Mouse (Mus musculus) midbrain, embryonic 15.5 days (tissue): ENCODE results near the gene Ankrd27. TPM values are rescaled to one million over a fixed set of nuclear protein-coding genes. Genes with fewer than 3 reads are reported as not detected.
A peak's percentile ranks its signal among the peaks of the same experiment; 100 is the strongest.

Source experiments
- ATAC-seq: fragments of 200-750 bp; cut with Nextera tagmentation; replicated peaks from 2 replicates; pipeline ENCODE4 v1.8.0; 2017; ENCODE audit warnings: moderate TSS enrichment
- H3K27ac ChIP-seq: fragments of 300-500 bp; sonication (generic); 2 replicates; pipeline ENCODE4 v1.5.1; 2015; ENCODE audit warnings: mild to moderate bottlenecking, inconsistent platforms
- H3K27me3 ChIP-seq: fragments of 300-500 bp; sonication (generic); replicated peaks from 2 replicates; pipeline ENCODE4 v1.6.1; 2015; ENCODE audit warnings: inconsistent platforms
- H3K36me3 ChIP-seq: fragments of 300-500 bp; sonication (generic); replicated peaks from 2 replicates; pipeline ENCODE4 v1.6.1; 2015; ENCODE audit warnings: inconsistent platforms
- H3K4me1 ChIP-seq: fragments of 300-500 bp; sonication (generic); 2 replicates; pipeline ENCODE4 v1.6.1; 2015; ENCODE audit warnings: inconsistent platforms
- H3K4me2 ChIP-seq: fragments of 300-500 bp; sonication (generic); 2 replicates; pipeline ENCODE4 v1.6.1; 2015; ENCODE audit warnings: inconsistent platforms, mild to moderate bottlenecking, moderate library complexity
- H3K4me3 ChIP-seq: fragments of 300-500 bp; sonication (generic); 2 replicates; pipeline ENCODE4 v1.5.1; 2015; ENCODE audit warnings: mild to moderate bottlenecking, inconsistent platforms
- H3K9ac ChIP-seq: fragments of 300-500 bp; sonication (generic); 2 replicates; pipeline ENCODE4 v1.6.1; 2015; ENCODE audit warnings: mild to moderate bottlenecking, inconsistent platforms
- H3K9me3 ChIP-seq: fragments of 300-500 bp; sonication (generic); 2 replicates; pipeline ENCODE4 v1.6.1; 2016; ENCODE audit warnings: inconsistent platforms
- WGBS: fragments of 180-500 bp; shearing (Covaris S2); methylation state at CpG from one replicate; pipeline ENCODE4 v1.1.7; 2015; ENCODE audit warnings: mixed read lengths; 5-methylcytosine and 5-hydroxymethylcytosine counted together
- polyA plus RNA-seq: library from polyadenylated mRNA; unstranded; fragments of >200 nt; fragmentation: Nextera tagmentation; extraction: Ambion mirVana; gene quantifications from 2 replicates; pipeline ENCODE4 v1.2.1, GENCODE M21; 2015

Gene Ankrd27
- polyA plus RNA-seq, 1 experiment from 2014 or later = 19.0 TPM

- peaks cover 31% of the 10 kb centered on the region for H3K27me3 ChIP-seq
- H3K4me1 ChIP-seq = peaks cover 27% of the 10 kb centered on the region
- H3K4me3 ChIP-seq = peak overlapping the region; percentile 65
- peak overlapping the region; percentile 99 for H3K4me2 ChIP-seq
- 19% methylated on average over 15 of the region's 15 CpGs for WGBS
- no peaks in the 10 kb centered on the region for H3K36me3 ChIP-seq
- H3K9me3 ChIP-seq = no peaks in the 10 kb centered on the region
- H3K27ac ChIP-seq = no peak overlapping the region
- H3K9ac ChIP-seq = peak overlapping the region; percentile 52
- ATAC-seq = no peak
Measured at GRCm38 (mm10) chr7:35586906-35587445, 932 bp downstream of the Ankrd27 start.

GRCm38 (mm10) chr7:35587728-35588127 is 1.7 kb downstream of the Ankrd27 start:
- H3K4me1 ChIP-seq = peaks cover 27% of the 10 kb centered on the region
- no peak overlapping the region for H3K4me3 ChIP-seq
- peaks cover 25% of the 10 kb centered on the region for H3K27me3 ChIP-seq
- no peak overlapping the region for H3K4me2 ChIP-seq
- H3K27ac ChIP-seq = no peak overlapping the region
- 85% methylated on average over 5 of the region's 5 CpGs for WGBS
- no peak for ATAC-seq
- no peak overlapping the region for H3K9ac ChIP-seq
- H3K36me3 ChIP-seq = peaks cover 4% of the 10 kb centered on the region; the same call in 1 of the 2 replicates
- H3K9me3 ChIP-seq = no peaks in the 10 kb centered on the region

GRCm38 (mm10) chr7:35588680-35589428 is 2.8 kb downstream of the Ankrd27 start:
- ATAC-seq = no peak
- Histone ChIP-seq H3K4me1 (peaks cover 27% of the 10 kb centered on the region), H3K9ac (no peak overlapping the region), H3K4me2 (no peak overlapping the region), H3K36me3 (peaks cover 10% of the 10 kb centered on the region), H3K27me3 (peaks cover 14% of the 10 kb centered on the region), H3K4me3 (no peak overlapping the region), H3K27ac (no peak overlapping the region), H3K9me3 (no peaks in the 10 kb centered on the region)
- WGBS = 93% methylated on average over 9 of the region's 9 CpGs

- ATAC-seq = no peak
- Histone ChIP-seq H3K9me3 (no peaks in the 10 kb centered on the region), H3K4me2 (no peak overlapping the region), H3K9ac (no peak overlapping the region), H3K36me3 (peaks cover 10% of the 10 kb centered on the region), H3K27ac (no peak overlapping the region), H3K27me3 (peaks cover 8% of the 10 kb centered on the region), H3K4me3 (no peak overlapping the region), H3K4me1 (peaks cover 21% of the 10 kb centered on the region)
- WGBS = 80% methylated on average over 7 of the region's 7 CpGs
Measured at GRCm38 (mm10) chr7:35589485-35589884, 3.4 kb downstream of the Ankrd27 start.

- Histone ChIP-seq H3K27me3 (no peaks in the 10 kb centered on the region), H3K36me3 (peaks cover 10% of the 10 kb centered on the region), H3K4me2 (no peak overlapping the region), H3K4me3 (no peak overlapping the region), H3K9ac (no peak overlapping the region), H3K4me1 (peaks cover 11% of the 10 kb centered on the region), H3K27ac (no peak overlapping the region), H3K9me3 (no peaks in the 10 kb centered on the region)
- ATAC-seq = no peak
- WGBS = 92% methylated on average over 10 of the region's 10 CpGs
Measured at GRCm38 (mm10) chr7:35590731-35591191, 4.7 kb downstream of the Ankrd27 start.

GRCm38 (mm10) chr7:35594311-35594710 is 8.3 kb downstream of the Ankrd27 start:
- 88% methylated on average over 5 of the region's 5 CpGs for WGBS

GRCm38 (mm10) chr7:35599492-35599891 is 13.4 kb downstream of the Ankrd27 start:
- Histone ChIP-seq H3K9me3 (no peaks in the 10 kb centered on the region), H3K4me2 (no peak overlapping the region), H3K9ac (no peak overlapping the region), H3K4me1 (no peaks in the 10 kb centered on the region), H3K27ac (no peak overlapping the region), H3K27me3 (no peaks in the 10 kb centered on the region), H3K36me3 (peaks cover 11% of the 10 kb centered on the region; the same call in 1 of the 2 replicates), H3K4me3 (no peak overlapping the region)
- 94% methylated on average over 9 of the region's 9 CpGs for WGBS
- no peak for ATAC-seq

More at GRCm38 (mm10) chr7:35594311-35594710, 8.3 kb downstream of the Ankrd27 start:
- no peak for ATAC-seq
- H3K36me3 ChIP-seq = peaks cover 10% of the 10 kb centered on the region
- H3K4me2 ChIP-seq = no peak overlapping the region
- H3K9me3 ChIP-seq = no peaks in the 10 kb centered on the region
- H3K9ac ChIP-seq = no peak overlapping the region
- H3K4me3 ChIP-seq = no peak overlapping the region
- no peaks in the 10 kb centered on the region for H3K4me1 ChIP-seq
- no peaks in the 10 kb centered on the region for H3K27me3 ChIP-seq
- no peak overlapping the region for H3K27ac ChIP-seq

GRCm38 (mm10) chr7:35600031-35600430 is 14.0 kb downstream of the Ankrd27 start:
- no peak overlapping the region for H3K9ac ChIP-seq
- no peaks in the 10 kb centered on the region for H3K9me3 ChIP-seq
- H3K4me3 ChIP-seq = no peak overlapping the region
- 89% methylated on average over 10 of the region's 10 CpGs for WGBS
- peaks cover 11% of the 10 kb centered on the region; the same call in 1 of the 2 replicates for H3K36me3 ChIP-seq
- no peaks in the 10 kb centered on the region for H3K4me1 ChIP-seq
- ATAC-seq = no peak
- H3K4me2 ChIP-seq = no peak overlapping the region
- no peaks in the 10 kb centered on the region for H3K27me3 ChIP-seq
- no peak overlapping the region for H3K27ac ChIP-seq

- Histone ChIP-seq H3K27me3 (no peaks in the 10 kb centered on the region), H3K9me3 (no peaks in the 10 kb centered on the region), H3K4me2 (no peak overlapping the region), H3K36me3 (peaks cover 11% of the 10 kb centered on the region; the same call in 1 of the 2 replicates), H3K4me1 (no peaks in the 10 kb centered on the region), H3K9ac (no peak overlapping the region), H3K27ac (no peak overlapping the region), H3K4me3 (no peak overlapping the region)
- WGBS = 95% methylated on average over 6 of the region's 6 CpGs
- no peak for ATAC-seq
Measured at GRCm38 (mm10) chr7:35601106-35601505, 15.1 kb downstream of the Ankrd27 start.

- no peaks in the 10 kb centered on the region for H3K9me3 ChIP-seq
- 97% methylated on average over 5 of the region's 5 CpGs for WGBS
- H3K27me3 ChIP-seq = no peaks in the 10 kb centered on the region
- peaks cover 16% of the 10 kb centered on the region; the same call in 1 of the 2 replicates for H3K36me3 ChIP-seq
- no peak overlapping the region for H3K9ac ChIP-seq
- H3K4me2 ChIP-seq = no peak overlapping the region
- ATAC-seq = no peak
- H3K27ac ChIP-seq = no peak overlapping the region
- H3K4me3 ChIP-seq = no peak overlapping the region
- no peaks in the 10 kb centered on the region for H3K4me1 ChIP-seq
Measured at GRCm38 (mm10) chr7:35602766-35603165, 16.7 kb downstream of the Ankrd27 start.

- H3K27ac ChIP-seq = no peak overlapping the region
- no peaks in the 10 kb centered on the region for H3K4me1 ChIP-seq
- no peak for ATAC-seq
- WGBS = 84% methylated on average over 10 of the region's 10 CpGs
- H3K27me3 ChIP-seq = no peaks in the 10 kb centered on the region
- H3K4me2 ChIP-seq = no peak overlapping the region
- no peak overlapping the region for H3K4me3 ChIP-seq
- peaks cover 25% of the 10 kb centered on the region; the same call in 1 of the 2 replicates for H3K36me3 ChIP-seq
- H3K9me3 ChIP-seq = no peaks in the 10 kb centered on the region
- H3K9ac ChIP-seq = no peak overlapping the region
Measured at GRCm38 (mm10) chr7:35606816-35607215, 20.8 kb downstream of the Ankrd27 start.

GRCm38 (mm10) chr7:35609245-35609644 is 23.2 kb downstream of the Ankrd27 start:
- Histone ChIP-seq H3K9ac (no peak overlapping the region), H3K4me1 (no peaks in the 10 kb centered on the region), H3K4me3 (no peak overlapping the region), H3K36me3 (peaks cover 14% of the 10 kb centered on the region; the same call in 1 of the 2 replicates), H3K27ac (no peak overlapping the region), H3K4me2 (no peak overlapping the region), H3K27me3 (no peaks in the 10 kb centered on the region), H3K9me3 (no peaks in the 10 kb centered on the region)
- ATAC-seq = no peak
- whole genome bisulfite sequencing = 94% methylated on average over 10 of the region's 10 CpGs
